Mouse (Mus musculus): ENCODE results near the gene Ric3. TPM values are rescaled to one million over a fixed set of nuclear protein-coding genes. Genes with fewer than 3 reads are reported as not detected.

The Ric3 gene
- polyA plus RNA-seq, 1 experiment from 2014 or later, result 16.1 TPM

- peak overlapping the region; percentile 69 for H3K4me3 ChIP-seq (ENCODE audit: low read depth, low read length)
- no peaks in the 10 kb centered on the region for H3K36me3 ChIP-seq (ENCODE audit: control insufficient read depth, insufficient read depth, low read length)
- H3K27me3 ChIP-seq (ENCODE audit: control insufficient read depth, insufficient read depth, low read length), result no peaks in the 10 kb centered on the region
- no peaks in the 10 kb centered on the region for H3K9me3 ChIP-seq (ENCODE audit: control insufficient read depth, low read length)
- no peak overlapping the region for H3K27ac ChIP-seq (ENCODE audit: low read depth, low read length)
- H3K4me1 ChIP-seq (replicated peaks; ENCODE audit: control insufficient read depth, insufficient read depth, low read length), result no peaks in the 10 kb centered on the region
- 17% methylated on average over 12 of the region's 12 CpGs for WGBS
- H3K9ac ChIP-seq (ENCODE audit: low read length), result peak overlapping the region; percentile 77
- ATAC-seq (replicated peaks; ENCODE audit: low FRiP score) (no peak), DNase-seq (ENCODE audit: low spot score) (peak; percentile 56)
- peak overlapping the region; percentile 70 for H3K4me2 ChIP-seq (ENCODE audit: low read depth, low read length, severe bottlenecking)
Measured at GRCm38 (mm10) chr7:109082269-109083112, 640 bp downstream of the Ric3 start.

GRCm38 (mm10) chr7:109072326-109072725 lies 10.8 kb downstream of the Ric3 start:
- Histone ChIP-seq H3K27me3 (ENCODE audit: control insufficient read depth, insufficient read depth, low read length) (no peaks in the 10 kb centered on the region), H3K9ac (ENCODE audit: low read length) (no peak overlapping the region), H3K4me2 (ENCODE audit: low read depth, low read length, severe bottlenecking) (no peak overlapping the region), H3K4me3 (ENCODE audit: low read depth, low read length) (no peak overlapping the region), H3K27ac (ENCODE audit: low read depth, low read length) (no peak overlapping the region), H3K9me3 (ENCODE audit: control insufficient read depth, low read length) (no peaks in the 10 kb centered on the region), H3K36me3 (ENCODE audit: control insufficient read depth, insufficient read depth, low read length) (no peaks in the 10 kb centered on the region), H3K4me1 (replicated peaks; ENCODE audit: control insufficient read depth, insufficient read depth, low read length) (no peaks in the 10 kb centered on the region)
- DNase-seq (ENCODE audit: low spot score) (no peak), ATAC-seq (replicated peaks; ENCODE audit: low FRiP score) (no peak)
- 80% methylated on average over 5 of the region's 5 CpGs for WGBS

GRCm38 (mm10) chr7:109069641-109070040 lies 13.5 kb downstream of the Ric3 start:
- Histone ChIP-seq H3K9me3 (ENCODE audit: control insufficient read depth, low read length) (no peaks in the 10 kb centered on the region), H3K4me1 (replicated peaks; ENCODE audit: control insufficient read depth, insufficient read depth, low read length) (no peaks in the 10 kb centered on the region), H3K27ac (ENCODE audit: low read depth, low read length) (no peak overlapping the region), H3K9ac (ENCODE audit: low read length) (no peak overlapping the region), H3K36me3 (ENCODE audit: control insufficient read depth, insufficient read depth, low read length) (no peaks in the 10 kb centered on the region), H3K27me3 (ENCODE audit: control insufficient read depth, insufficient read depth, low read length) (no peaks in the 10 kb centered on the region), H3K4me3 (ENCODE audit: low read depth, low read length) (no peak overlapping the region), H3K4me2 (ENCODE audit: low read depth, low read length, severe bottlenecking) (no peak overlapping the region)
- WGBS, result 87% methylated on average over 4 of the region's 4 CpGs
- ATAC-seq (replicated peaks; ENCODE audit: low FRiP score), result no peak
- DNase-seq (ENCODE audit: low spot score), result no peak

GRCm38 (mm10) chr7:109059536-109059935 lies 23.6 kb downstream of the Ric3 start:
- 90% methylated on average over 4 of the region's 4 CpGs for WGBS
- no peaks in the 10 kb centered on the region for H3K27me3 ChIP-seq (ENCODE audit: control insufficient read depth, insufficient read depth, low read length)
- no peak for ATAC-seq (replicated peaks; ENCODE audit: low FRiP score)
- H3K4me1 ChIP-seq (replicated peaks; ENCODE audit: control insufficient read depth, insufficient read depth, low read length), result no peaks in the 10 kb centered on the region
- H3K36me3 ChIP-seq (ENCODE audit: control insufficient read depth, insufficient read depth, low read length), result no peaks in the 10 kb centered on the region
- DNase-seq (ENCODE audit: low spot score), result no peak
- no peak overlapping the region for H3K4me3 ChIP-seq (ENCODE audit: low read depth, low read length)
- H3K9me3 ChIP-seq (ENCODE audit: control insufficient read depth, low read length), result no peaks in the 10 kb centered on the region
- H3K9ac ChIP-seq (ENCODE audit: low read length), result no peak overlapping the region
- H3K27ac ChIP-seq (ENCODE audit: low read depth, low read length), result no peak overlapping the region
- no peak overlapping the region for H3K4me2 ChIP-seq (ENCODE audit: low read depth, low read length, severe bottlenecking)

GRCm38 (mm10) chr7:109050831-109051230 lies 32.3 kb downstream of the Ric3 start:
- Histone ChIP-seq H3K4me1 (replicated peaks; ENCODE audit: control insufficient read depth, insufficient read depth, low read length) (no peaks in the 10 kb centered on the region), H3K9ac (ENCODE audit: low read length) (no peak overlapping the region), H3K4me3 (ENCODE audit: low read depth, low read length) (no peak overlapping the region), H3K36me3 (ENCODE audit: control insufficient read depth, insufficient read depth, low read length) (no peaks in the 10 kb centered on the region), H3K4me2 (ENCODE audit: low read depth, low read length, severe bottlenecking) (no peak overlapping the region), H3K9me3 (ENCODE audit: control insufficient read depth, low read length) (no peaks in the 10 kb centered on the region), H3K27ac (ENCODE audit: low read depth, low read length) (no peak overlapping the region), H3K27me3 (ENCODE audit: control insufficient read depth, insufficient read depth, low read length) (no peaks in the 10 kb centered on the region)
- DNase-seq (ENCODE audit: low spot score) (no peak), ATAC-seq (replicated peaks; ENCODE audit: low FRiP score) (no peak)
- 90% methylated on average over 1 of the region's 1 CpGs for WGBS

- Histone ChIP-seq H3K9me3 (ENCODE audit: control insufficient read depth, low read length) (no peaks in the 10 kb centered on the region), H3K4me3 (ENCODE audit: low read depth, low read length) (no peak overlapping the region), H3K4me1 (replicated peaks; ENCODE audit: control insufficient read depth, insufficient read depth, low read length) (no peaks in the 10 kb centered on the region), H3K27me3 (ENCODE audit: control insufficient read depth, insufficient read depth, low read length) (no peaks in the 10 kb centered on the region), H3K27ac (ENCODE audit: low read depth, low read length) (no peak overlapping the region), H3K4me2 (ENCODE audit: low read depth, low read length, severe bottlenecking) (no peak overlapping the region), H3K36me3 (ENCODE audit: control insufficient read depth, insufficient read depth, low read length) (no peaks in the 10 kb centered on the region), H3K9ac (ENCODE audit: low read length) (no peak overlapping the region)
- WGBS, result 98% methylated on average over 2 of the region's 2 CpGs
- ATAC-seq (replicated peaks; ENCODE audit: low FRiP score), result no peak
- no peak for DNase-seq (ENCODE audit: low spot score)
Measured at GRCm38 (mm10) chr7:109045876-109046275, 37.3 kb downstream of the Ric3 start.

- DNase-seq (ENCODE audit: low spot score), result no peak
- no peaks in the 10 kb centered on the region for H3K9me3 ChIP-seq (ENCODE audit: control insufficient read depth, low read length)
- no peak overlapping the region for H3K4me3 ChIP-seq (ENCODE audit: low read depth, low read length)
- H3K27ac ChIP-seq (ENCODE audit: low read depth, low read length), result no peak overlapping the region
- no peaks in the 10 kb centered on the region for H3K27me3 ChIP-seq (ENCODE audit: control insufficient read depth, insufficient read depth, low read length)
- H3K4me1 ChIP-seq (replicated peaks; ENCODE audit: control insufficient read depth, insufficient read depth, low read length), result no peaks in the 10 kb centered on the region
- WGBS, result 91% methylated on average over 5 of the region's 5 CpGs
- H3K36me3 ChIP-seq (ENCODE audit: control insufficient read depth, insufficient read depth, low read length), result no peaks in the 10 kb centered on the region; the same call in 1 of the 2 replicates
- H3K9ac ChIP-seq (ENCODE audit: low read length), result no peak overlapping the region
- no peak for ATAC-seq (replicated peaks; ENCODE audit: low FRiP score)
- H3K4me2 ChIP-seq (ENCODE audit: low read depth, low read length, severe bottlenecking), result no peak overlapping the region
Measured at GRCm38 (mm10) chr7:109039445-109039844, 43.7 kb downstream of the Ric3 start.

- no peaks in the 10 kb centered on the region for H3K4me1 ChIP-seq (replicated peaks; ENCODE audit: control insufficient read depth, insufficient read depth, low read length)
- no peak for DNase-seq (ENCODE audit: low spot score)
- no peak for ATAC-seq (replicated peaks; ENCODE audit: low FRiP score)
Measured at GRCm38 (mm10) chr7:109038987-109039386, 44.1 kb downstream of the Ric3 start.

More at GRCm38 (mm10) chr7:109038987-109039386, 44.1 kb downstream of the Ric3 start:
- H3K9me3 ChIP-seq (ENCODE audit: control insufficient read depth, low read length), result no peaks in the 10 kb centered on the region
- WGBS, result 37% methylated on average over 1 of the region's 1 CpGs
- H3K36me3 ChIP-seq (ENCODE audit: control insufficient read depth, insufficient read depth, low read length), result no peaks in the 10 kb centered on the region; the same call in 1 of the 2 replicates
- no peak overlapping the region for H3K4me2 ChIP-seq (ENCODE audit: low read depth, low read length, severe bottlenecking)
- H3K27ac ChIP-seq (ENCODE audit: low read depth, low read length), result no peak overlapping the region
- no peaks in the 10 kb centered on the region for H3K27me3 ChIP-seq (ENCODE audit: control insufficient read depth, insufficient read depth, low read length)
- no peak overlapping the region for H3K4me3 ChIP-seq (ENCODE audit: low read depth, low read length)
- no peak overlapping the region for H3K9ac ChIP-seq (ENCODE audit: low read length)

Measured in forebrain, embryonic 11.5 days (tissue).